ENCODE assay signal across 12 mouse cellular contexts in genomic region chr17:12491591-12491990, GRCm38 (mm10). TPM values are rescaled to one million over a fixed set of nuclear protein-coding genes. Genes with fewer than 3 reads are reported as not detected.
"Had no signal": no experiment of that assay in that cellular context is flagged by ENCODE, and none has a peak within 500 bp of the region (broad histone marks: within the 10 kb centered on the region; RNA-seq: fewer than 3 reads in every experiment).

No protein-coding gene starts in this region.

- ATAC-seq: hindbrain, postnatal 0 days; intestine, postnatal 0 days had no signal

- DNase-seq: heart, adult 18-20 months; heart, postnatal 10 days; kidney, adult 18-20 months; kidney, adult 8-10 months; kidney, postnatal 10 days; kidney, postnatal 25 days; kidney, postnatal 4 days; liver; liver, embryonic 13.5 days had no signal

RNA-seq across cellular contexts. Expression of gene Slc22a3, which starts 15.9 kb away (rescaled TPM):
- polyA plus RNA-seq: limb, embryonic 10.5 days had no signal
